Mouse (Mus musculus): ENCODE data around the gene Isy1. TPM values are rescaled to one million over a fixed set of nuclear protein-coding genes. Genes with fewer than 3 reads are reported as not detected.
A peak's percentile ranks its signal among the peaks of the same experiment; 100 is the strongest.

The Isy1 gene
- total RNA-seq, 2 experiments from 2014 or later = 3.5 to 3.7 TPM

- ATAC-seq (replicated peaks; ENCODE audit: low FRiP score, poor library complexity, severe bottlenecking) = peak; percentile 94
Measured at GRCm38 (mm10) chr6:87850900-87851614, 12.5 kb upstream of the Isy1 start, which contains the start of gene Cnbp. Gene Cnbp, minus strand, starts transcription at chr6:87851106.

- ATAC-seq (replicated peaks; ENCODE audit: low FRiP score, poor library complexity, severe bottlenecking) = peak; percentile 58
Measured at GRCm38 (mm10) chr6:87850155-87850899, 11.7 kb upstream of the Isy1 start.

DNA sequence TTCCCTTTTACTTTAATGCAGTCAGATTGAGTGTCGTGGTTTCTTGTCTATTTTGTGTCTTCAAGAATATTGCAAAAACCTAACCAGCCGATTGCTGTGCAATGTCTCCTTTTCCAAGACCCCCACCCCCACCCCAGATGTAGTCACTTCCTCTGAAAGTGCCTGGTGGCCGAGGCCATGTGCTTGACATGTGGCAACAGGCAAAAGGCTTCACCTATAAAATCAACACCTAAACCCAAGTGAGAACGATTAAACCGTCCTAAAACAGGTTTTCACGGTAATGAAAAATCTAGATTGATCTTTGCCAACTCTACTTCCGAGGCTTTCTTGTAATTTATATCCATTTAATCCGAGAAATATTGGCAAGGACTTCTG, 11.2 kb upstream of the Isy1 start:
- no peak for ATAC-seq (replicated peaks; ENCODE audit: low FRiP score, poor library complexity, severe bottlenecking)

DNA sequence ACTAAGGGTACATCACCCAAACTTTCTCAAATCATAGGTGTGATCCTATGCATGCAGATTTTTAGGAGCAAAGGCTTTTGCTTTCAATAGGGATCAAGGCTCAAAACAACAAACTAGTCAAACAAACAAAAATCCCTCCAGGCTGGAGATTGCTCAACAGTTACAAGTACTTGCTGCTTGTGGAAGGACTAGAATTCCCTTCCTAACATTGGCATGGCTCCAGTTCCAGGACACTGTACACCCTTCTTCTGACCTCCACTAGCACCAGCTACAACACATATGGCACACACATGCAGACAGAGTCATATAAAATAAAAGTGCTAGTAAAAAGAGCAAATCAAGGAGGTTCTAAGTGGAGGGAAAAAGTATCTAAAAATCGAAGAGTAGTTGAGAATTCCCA, 8.2 kb upstream of the Isy1 start:
- ATAC-seq (replicated peaks; ENCODE audit: low FRiP score, poor library complexity, severe bottlenecking) = no peak

DNA sequence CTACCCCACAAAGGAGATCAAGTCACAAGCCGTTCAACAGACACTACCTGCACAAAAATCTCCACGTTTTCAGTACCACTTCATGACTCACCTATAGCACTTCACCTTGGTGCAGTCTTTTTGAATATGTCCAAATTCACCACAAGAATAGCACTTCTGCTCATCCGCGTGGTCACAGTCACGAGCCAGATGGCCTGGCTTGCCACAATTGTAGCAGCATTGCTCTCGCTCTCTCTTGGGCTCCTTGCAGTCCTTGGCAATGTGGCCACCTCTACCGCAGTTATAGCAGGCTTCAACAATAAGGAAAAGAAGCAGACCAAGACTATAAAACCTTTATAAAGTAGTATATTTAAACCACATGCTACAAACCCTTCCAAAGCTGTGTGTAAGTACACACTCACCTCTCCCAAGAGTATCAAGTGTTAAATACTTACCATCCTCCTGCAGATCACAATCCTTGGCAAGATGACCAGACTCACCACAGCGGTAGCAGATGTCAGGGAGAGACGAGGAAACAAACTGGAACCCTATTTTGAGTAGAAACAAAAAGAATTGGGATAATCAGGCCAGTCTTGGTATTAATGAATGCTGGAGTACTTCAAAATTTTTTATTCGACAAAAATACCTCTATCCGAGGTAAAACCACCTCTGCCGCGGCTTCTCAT, 6.6 kb upstream of the Isy1 start:
- ATAC-seq (replicated peaks; ENCODE audit: low FRiP score, poor library complexity, severe bottlenecking) = no peak

- ATAC-seq (replicated peaks; ENCODE audit: low FRiP score, poor library complexity, severe bottlenecking) = no peak
Measured at GRCm38 (mm10) chr6:87842254-87842653, 3.7 kb upstream of the Isy1 start.

DNA sequence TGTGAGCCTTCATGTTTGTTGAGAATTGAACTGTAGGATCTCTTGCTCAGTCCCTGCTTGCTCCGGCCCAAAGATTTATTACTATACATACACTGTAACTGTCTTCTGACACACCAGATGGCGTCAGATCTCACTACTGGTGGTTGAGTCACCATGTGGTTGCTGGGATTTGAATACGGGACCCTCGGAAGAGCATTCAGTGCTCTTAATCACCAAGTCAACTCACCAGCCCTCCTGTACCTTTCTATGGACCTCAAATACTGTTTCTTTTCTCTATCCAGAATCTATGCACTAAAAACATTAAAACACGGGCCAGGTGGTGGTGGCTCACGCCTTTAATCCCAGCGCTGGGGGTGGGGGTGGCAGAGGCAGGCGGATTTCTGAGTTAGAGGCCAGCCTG, 3.0 kb upstream of the Isy1 start:
- ATAC-seq (replicated peaks; ENCODE audit: low FRiP score, poor library complexity, severe bottlenecking) = no peak

DNA sequence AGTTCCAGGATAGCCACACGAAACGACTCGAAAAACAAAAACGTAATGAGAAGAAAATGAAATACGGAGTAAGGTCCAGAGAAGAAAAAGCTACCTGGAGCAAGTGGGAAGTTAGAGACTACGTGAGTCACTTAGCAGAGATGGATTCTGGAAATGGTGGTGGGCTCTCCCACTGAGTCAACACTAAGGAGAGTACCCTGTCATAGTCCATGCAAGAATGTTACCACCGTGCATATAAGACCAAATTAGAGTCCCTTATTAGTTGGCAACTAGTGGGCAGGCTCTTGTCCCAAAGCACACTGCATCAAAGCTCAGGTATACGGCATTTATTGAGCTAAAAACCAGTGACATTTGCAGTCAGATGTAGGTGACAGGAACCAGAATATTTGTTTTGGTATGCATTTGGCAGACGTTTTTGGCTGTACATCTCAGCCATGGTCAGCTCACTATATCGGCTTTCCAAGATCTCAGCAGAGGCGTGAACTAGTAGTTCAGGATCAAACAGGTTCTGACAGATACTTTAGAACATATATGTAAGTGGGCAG, 1.3 kb upstream of the Isy1 start:
- no peak for ATAC-seq (replicated peaks; ENCODE audit: low FRiP score, poor library complexity, severe bottlenecking)

DNA sequence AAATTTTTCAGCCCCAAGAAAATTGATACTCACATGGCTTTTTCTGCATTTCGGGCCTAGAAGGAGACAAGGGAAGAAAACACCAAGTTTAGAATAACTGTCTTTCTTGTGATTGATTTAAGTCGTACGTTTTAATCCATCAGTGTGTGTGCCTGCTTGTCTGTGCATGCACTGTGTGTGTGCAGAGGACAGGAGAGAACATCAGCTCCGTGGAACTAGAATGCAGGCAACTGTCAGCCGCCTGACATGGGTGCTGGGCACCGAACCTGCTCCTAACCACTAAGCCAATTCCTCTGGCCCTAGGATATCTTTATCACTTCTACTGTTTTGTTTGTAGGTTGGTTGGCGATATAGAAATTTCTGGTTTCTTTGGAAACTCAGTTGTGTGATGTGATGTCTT, 2.9 kb downstream of the Isy1 start, which contains the start of gene Gm45140:
Gm45140 (minus strand) TSS at position 101 of the 400 bp plus-strand sequence.
- ATAC-seq (replicated peaks; ENCODE audit: low FRiP score, poor library complexity, severe bottlenecking) = no peak

- no peak for ATAC-seq (replicated peaks; ENCODE audit: low FRiP score, poor library complexity, severe bottlenecking)
Measured at GRCm38 (mm10) chr6:87820366-87820765, 18.2 kb downstream of the Isy1 start.

GRCm38 (mm10) chr6:87814486-87814885, 24.1 kb downstream of the Isy1 start:
- ATAC-seq (replicated peaks; ENCODE audit: low FRiP score, poor library complexity, severe bottlenecking) = no peak

GRCm38 (mm10) chr6:87812656-87813055, 25.9 kb downstream of the Isy1 start:
- no peak for ATAC-seq (replicated peaks; ENCODE audit: low FRiP score, poor library complexity, severe bottlenecking)

- peak; percentile 69 for ATAC-seq (replicated peaks; ENCODE audit: low FRiP score, poor library complexity, severe bottlenecking)
Measured at GRCm38 (mm10) chr6:87811675-87812338, 26.8 kb downstream of the Isy1 start, which contains the start of gene Rab43. Gene Rab43, minus strand, starts transcription at chr6:87812164.

GRCm38 (mm10) chr6:87810713-87811669, 27.6 kb downstream of the Isy1 start:
- 0 out of 2 replicates have a peak, but pooled peaks have one; percentile 7 for ATAC-seq (replicated peaks; ENCODE audit: low FRiP score, poor library complexity, severe bottlenecking)

GRCm38 (mm10) chr6:87810311-87810710, 28.3 kb downstream of the Isy1 start:
- ATAC-seq (replicated peaks; ENCODE audit: low FRiP score, poor library complexity, severe bottlenecking) = no peak

DNA sequence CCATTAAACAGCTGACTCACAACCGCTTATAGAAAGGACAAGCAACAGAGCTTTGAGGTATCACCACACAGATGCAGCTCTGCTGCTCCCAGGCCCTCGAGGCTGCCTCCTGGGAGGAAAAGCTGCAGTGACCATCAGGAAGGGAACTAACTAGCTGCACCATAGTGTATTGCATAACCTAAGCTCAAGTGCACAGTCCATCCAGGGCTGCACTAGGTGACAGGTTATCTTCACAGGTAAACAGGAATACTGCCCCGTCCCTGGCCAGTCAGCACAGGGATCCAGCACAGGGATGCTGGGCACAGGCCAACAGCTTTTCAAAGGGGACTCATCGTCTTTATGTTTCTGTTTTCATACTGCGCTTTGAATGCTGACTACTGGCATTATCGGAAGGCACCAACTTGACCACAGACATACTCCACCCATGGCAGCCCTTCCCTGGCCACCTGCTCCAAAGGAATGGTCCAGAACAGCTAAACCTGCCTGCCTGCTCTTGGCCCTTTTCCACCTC, 28.9 kb downstream of the Isy1 start:
- ATAC-seq (replicated peaks; ENCODE audit: low FRiP score, poor library complexity, severe bottlenecking) = peak; percentile 56

DNA sequence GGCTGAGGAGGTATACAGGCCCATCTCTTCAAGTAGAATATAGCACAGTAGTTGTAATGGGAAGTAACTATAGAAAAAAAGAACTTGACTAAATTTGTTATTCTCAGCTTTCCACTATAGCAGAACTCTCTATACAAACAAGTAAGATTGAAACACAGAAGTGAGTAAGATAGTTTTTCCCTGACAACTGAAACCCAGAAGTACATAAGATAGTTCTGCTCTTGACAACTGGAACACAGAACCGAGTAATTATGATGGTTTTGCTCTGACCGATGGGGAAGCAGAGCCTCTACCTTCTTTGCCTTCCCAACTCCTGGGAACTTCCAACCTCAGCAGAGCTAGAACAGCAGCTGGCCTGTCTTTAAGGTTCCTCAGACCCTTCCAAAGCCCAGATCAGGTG, 29.5 kb downstream of the Isy1 start:
- ATAC-seq (replicated peaks; ENCODE audit: low FRiP score, poor library complexity, severe bottlenecking) = no peak

- no peak for ATAC-seq (replicated peaks; ENCODE audit: low FRiP score, poor library complexity, severe bottlenecking)
Measured at GRCm38 (mm10) chr6:87808521-87808920, 30.1 kb downstream of the Isy1 start.

Measured in erythroblast, adult 5-6 weeks (primary cell).